Mouse (Mus musculus) hindbrain, postnatal 0 days (tissue): ENCODE data around the gene Lrrn4cl. TPM values are rescaled to one million over a fixed set of nuclear protein-coding genes. Genes with fewer than 3 reads are reported as not detected.
"Not testable (repeated sequence)": the region's sequence is repeated elsewhere in the genome, so short reads cannot be mapped to it uniquely, and the experiment has no call there.

Experiments used
- ATAC-seq: fragments of 200-750 bp; cut with Nextera tagmentation; 2 replicates; pipeline ENCODE4 v1.8.0; 2017; ENCODE audit warnings: mild to moderate bottlenecking, moderate TSS enrichment, moderate library complexity
- DNase-seq: peaks from one replicate; pipeline ENCODE4 v3.0.0-alpha.2; 2015; ENCODE audit warnings: low spot score
- H3K27ac ChIP-seq: fragments of 300-500 bp; sonication (generic); 2 replicates; pipeline ENCODE4 v1.5.1; 2014; ENCODE audit warnings: mild to moderate bottlenecking
- H3K27me3 ChIP-seq: fragments of 300-500 bp; sonication (generic); 2 replicates; pipeline ENCODE4 v1.6.1; 2014; ENCODE audit warnings: low read length, mixed read lengths; ENCODE audit not compliant: insufficient read depth
- H3K36me3 ChIP-seq: fragments of 300-500 bp; sonication (generic); 2 replicates; pipeline ENCODE4 v1.6.1; 2014; ENCODE audit warnings: low read length, mixed read lengths; ENCODE audit not compliant: insufficient read depth
- H3K4me1 ChIP-seq: fragments of 300-500 bp; sonication (generic); 2 replicates; pipeline ENCODE4 v1.6.1; 2014; ENCODE audit warnings: antibody characterized with exemption, low read length, mixed read lengths; ENCODE audit not compliant: insufficient read depth
- H3K4me2 ChIP-seq: fragments of 300-500 bp; sonication (generic); 2 replicates; pipeline ENCODE4 v1.6.1; 2014; ENCODE audit warnings: low read depth, mild to moderate bottlenecking, low read length, moderate library complexity, mixed read lengths
- H3K4me3 ChIP-seq: fragments of 300-500 bp; sonication (generic); 2 replicates; pipeline ENCODE4 v1.5.1; 2014; ENCODE audit warnings: low read length
- H3K9ac ChIP-seq: fragments of 300-500 bp; sonication (generic); replicated peaks from 2 replicates; pipeline ENCODE4 v1.6.1; 2014; ENCODE audit warnings: mild to moderate bottlenecking, low read length, moderate library complexity, mixed read lengths
- H3K9me3 ChIP-seq: fragments of 300-500 bp; sonication (generic); 2 replicates; pipeline ENCODE4 v1.6.1; 2016; ENCODE audit warnings: low read length, mixed read lengths
- CTCF ChIP-seq: IDR thresholded peaks from 2 replicates; pipeline ENCODE4 v1.5.1; 2016; ENCODE audit warnings: antibody characterized with exemption, control low read depth, low read depth
- WGBS: fragments of 180-500 bp; shearing (Covaris S2); extraction: QIAGEN DNeasy Blood & Tissue Kit; methylation state at CpG from one replicate; pipeline ENCODE4 v1.1.7; 2014; 5-methylcytosine and 5-hydroxymethylcytosine counted together
- polyA plus RNA-seq: library from polyadenylated mRNA; unstranded; fragments of >200 nt; fragmentation: Nextera tagmentation; extraction: Ambion mirVana; gene quantifications from 2 replicates; pipeline ENCODE4 v1.2.1, GENCODE M21; 2015
- total RNA-seq: library from RNA; depleted of rRNA; stranded (reverse); fragments of >200 nt; gene quantifications from 2 replicates; pipeline ENCODE4 v1.2.3, GENCODE M21; 2014

Gene Lrrn4cl
- total and polyA plus RNA-seq, 2 experiments from 2014 or later, result 1.6 to 1.8 TPM

DNA sequence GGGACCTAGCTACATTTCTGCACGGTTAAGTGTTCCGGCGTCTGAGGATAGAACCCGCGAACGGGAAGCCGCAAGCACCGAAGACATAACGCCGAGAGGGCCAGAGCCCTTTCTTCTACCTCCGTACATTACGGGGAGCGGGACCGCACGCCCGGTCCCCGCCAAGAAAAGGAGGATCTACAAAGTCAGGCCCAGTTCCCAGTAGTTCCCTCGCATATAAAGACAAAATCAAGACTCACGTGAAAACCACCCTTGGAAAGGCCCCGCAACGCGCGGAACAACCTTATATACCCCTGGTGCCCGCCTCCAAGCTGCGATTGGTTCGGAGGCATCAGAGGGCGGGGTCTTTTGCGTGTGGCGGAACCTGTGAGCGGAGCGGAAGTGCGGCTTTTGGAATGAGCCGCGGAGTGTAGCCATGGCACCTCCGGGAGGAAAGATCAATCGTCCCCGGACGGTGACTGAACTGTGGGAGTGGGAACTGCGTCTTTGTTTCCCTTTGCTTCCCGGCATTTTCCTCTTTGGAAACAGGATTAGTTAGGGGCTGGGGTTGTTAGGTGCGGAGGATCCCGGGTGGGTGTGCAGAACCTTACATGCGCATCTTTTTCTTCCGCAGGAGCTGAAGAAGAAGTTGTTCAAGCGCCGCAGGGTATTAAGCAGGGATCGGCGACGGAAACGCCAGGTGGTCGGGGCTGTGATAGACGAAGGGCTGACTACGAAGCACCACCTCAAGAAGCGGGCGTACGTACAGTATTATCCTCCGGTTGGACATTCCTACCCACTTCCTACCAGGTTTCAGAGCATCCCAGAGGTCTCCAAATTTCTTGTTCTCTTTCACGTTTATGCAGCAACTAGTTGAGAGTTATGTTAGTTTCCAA, 38.2 kb downstream of the Lrrn4cl start, which contains the start of the genes 1810009A15Rik and Gm49416:
TSS of gene 1810009A15Rik (plus strand) at position 343 of the 875 bp plus-strand sequence.
TSS of gene Gm49416 (plus strand) at position 416 of the 875 bp plus-strand sequence.
- peak within 1 kb of the TSS; percentile 43 for H3K4me3 ChIP-seq
- H3K36me3 ChIP-seq, result no peaks in the 10 kb centered on the region
- DNase-seq (peak; percentile 98), ATAC-seq (peak; percentile 97)
- peak within 1 kb of the TSS; percentile 57 for H3K9ac ChIP-seq
- peak within 1 kb of the TSS; percentile 90 for H3K4me2 ChIP-seq
- no peaks in the 10 kb centered on the region for H3K9me3 ChIP-seq
- WGBS, result under 1% methylated on average over 58 of the region's 58 CpGs
- peak; percentile 5; the same call in 1 of the 2 replicates for TF ChIP-seq CTCF
- peak within 1 kb of the TSS; percentile 71 for H3K27ac ChIP-seq
- no peaks in the 10 kb centered on the region for H3K27me3 ChIP-seq
- H3K4me1 ChIP-seq, result peaks cover 9% of the 10 kb centered on the region; the same call in 1 of the 2 replicates

DNA sequence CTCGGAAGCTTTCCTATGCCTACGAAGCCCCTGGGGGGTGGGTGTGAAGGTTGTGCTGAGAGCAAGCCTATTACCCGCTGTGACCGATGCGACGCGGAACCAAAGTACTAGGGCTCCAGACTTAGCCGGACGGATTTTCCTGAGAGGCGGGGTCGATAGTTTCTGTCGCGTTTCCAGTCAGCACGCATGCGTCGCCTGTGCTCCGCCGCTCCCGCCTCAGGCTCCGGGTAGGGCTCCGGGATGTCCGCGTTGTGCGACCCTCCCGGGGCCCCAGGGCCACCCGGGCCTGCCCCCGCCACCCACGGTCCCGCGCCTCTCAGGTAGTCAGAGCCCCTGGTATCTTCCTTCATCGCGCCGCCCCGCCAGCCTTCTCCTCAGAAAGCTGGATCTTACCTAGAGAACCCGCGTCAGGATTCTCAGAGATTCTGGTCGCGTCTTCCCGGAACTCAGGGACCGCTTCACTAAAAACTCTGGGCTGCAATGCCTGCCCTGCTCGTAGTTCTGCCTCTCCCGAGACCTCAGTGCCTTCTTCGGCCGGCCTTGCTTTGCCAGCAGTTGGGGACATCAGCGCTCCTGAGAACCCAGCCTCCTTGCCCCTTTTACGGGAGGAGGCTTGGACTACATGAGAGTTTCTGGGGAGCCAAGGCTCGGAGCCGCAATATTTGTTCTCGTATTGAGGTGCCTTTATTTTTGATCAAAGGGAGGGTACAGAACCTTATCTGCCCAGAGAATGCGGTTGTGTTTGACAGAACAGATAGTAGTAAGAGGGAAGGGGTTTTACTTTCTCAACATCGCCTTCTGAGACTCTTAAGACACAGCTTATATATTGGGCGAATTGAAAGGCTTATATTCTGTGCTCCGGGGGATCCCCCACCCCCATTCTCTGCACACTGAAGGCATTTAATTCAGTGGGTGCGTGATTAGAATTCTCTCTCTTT, 42.5 kb downstream of the Lrrn4cl start, which contains the start of gene Ints5:
TSS of gene Ints5 (plus strand) at position 177 of the 938 bp plus-strand sequence.
- peaks cover 6% of the 10 kb centered on the region; the same call in 1 of the 2 replicates for H3K4me1 ChIP-seq
- H3K27me3 ChIP-seq, result no peaks in the 10 kb centered on the region
- DNase-seq, result peak; percentile 92
- 0 out of 2 replicates have a peak, but pooled peaks cover 6% of the 10 kb centered on the region for H3K36me3 ChIP-seq
- no peak for TF ChIP-seq CTCF
- peak within 1 kb of the TSS; percentile 84 for H3K27ac ChIP-seq
- peak within 1 kb of the TSS; percentile 89 for H3K9ac ChIP-seq
- peak; percentile 74 for ATAC-seq
- 3% methylated on average over 54 of the region's 54 CpGs for WGBS
- H3K9me3 ChIP-seq, result no peaks in the 10 kb centered on the region
- H3K4me2 ChIP-seq, result peak within 1 kb of the TSS; percentile 97
- H3K4me3 ChIP-seq, result peak within 1 kb of the TSS; percentile 82

DNA sequence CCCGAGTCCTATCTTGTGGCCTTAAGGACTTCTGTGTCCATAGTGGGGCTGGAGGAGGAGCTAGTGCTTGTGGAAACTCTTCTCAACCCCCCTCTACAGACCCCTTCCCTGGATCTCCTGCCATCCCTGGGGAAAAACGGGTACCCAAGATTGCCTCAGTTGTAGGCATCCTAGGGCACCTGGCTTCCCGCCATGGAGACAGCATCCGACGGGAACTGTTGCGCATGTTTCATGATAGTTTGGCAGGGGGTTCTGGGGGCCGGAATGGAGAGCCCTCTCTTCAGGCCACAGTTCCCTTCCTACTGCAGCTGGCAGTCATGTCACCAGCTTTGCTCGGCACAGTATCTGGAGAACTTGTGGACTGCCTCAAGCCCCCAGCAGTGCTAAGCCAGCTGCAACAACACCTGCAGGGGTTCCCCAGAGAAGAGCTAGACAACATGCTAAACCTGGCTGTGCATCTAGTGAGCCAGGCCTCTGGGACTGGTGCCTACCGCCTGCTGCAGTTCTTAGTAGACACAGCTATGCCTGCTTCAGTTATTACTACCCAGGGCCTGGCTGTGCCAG, 44.9 kb downstream of the Lrrn4cl start:
- H3K9ac ChIP-seq, result no peak overlapping the region
- ATAC-seq (no peak), DNase-seq (no peak)
- 85% methylated on average over 9 of the region's 9 CpGs for WGBS
- no peak overlapping the region for H3K4me2 ChIP-seq
- H3K4me3 ChIP-seq, result no peak overlapping the region
- peaks cover 9% of the 10 kb centered on the region for H3K4me1 ChIP-seq
- no peak overlapping the region for H3K27ac ChIP-seq
- no peaks in the 10 kb centered on the region for H3K9me3 ChIP-seq
- no peak for TF ChIP-seq CTCF
- no peaks in the 10 kb centered on the region for H3K27me3 ChIP-seq
- H3K36me3 ChIP-seq, result 0 out of 2 replicates have a peak, but pooled peaks cover 6% of the 10 kb centered on the region

DNA sequence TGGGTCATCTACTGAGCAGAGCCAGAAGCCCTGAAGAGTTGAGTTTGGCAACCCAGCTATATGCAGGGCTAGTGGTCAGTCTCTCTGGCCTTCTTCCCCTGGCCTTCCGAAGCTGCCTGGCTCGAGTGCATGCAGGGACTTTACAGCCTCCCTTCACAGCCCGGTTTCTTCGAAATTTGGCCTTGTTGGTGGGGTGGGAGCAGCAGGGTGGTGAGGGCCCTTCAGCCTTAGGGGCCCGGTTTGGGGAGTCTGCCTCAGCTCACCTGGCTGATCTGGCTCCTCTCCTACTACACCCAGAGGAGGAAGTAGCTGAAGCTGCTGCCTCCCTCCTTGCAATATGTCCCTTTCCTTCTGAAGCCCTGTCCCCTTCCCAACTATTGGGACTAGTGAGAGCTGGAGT, 45.7 kb downstream of the Lrrn4cl start:
- 87% methylated on average over 5 of the region's 5 CpGs for WGBS
- H3K4me1 ChIP-seq, result not testable (repeated sequence)

DNA sequence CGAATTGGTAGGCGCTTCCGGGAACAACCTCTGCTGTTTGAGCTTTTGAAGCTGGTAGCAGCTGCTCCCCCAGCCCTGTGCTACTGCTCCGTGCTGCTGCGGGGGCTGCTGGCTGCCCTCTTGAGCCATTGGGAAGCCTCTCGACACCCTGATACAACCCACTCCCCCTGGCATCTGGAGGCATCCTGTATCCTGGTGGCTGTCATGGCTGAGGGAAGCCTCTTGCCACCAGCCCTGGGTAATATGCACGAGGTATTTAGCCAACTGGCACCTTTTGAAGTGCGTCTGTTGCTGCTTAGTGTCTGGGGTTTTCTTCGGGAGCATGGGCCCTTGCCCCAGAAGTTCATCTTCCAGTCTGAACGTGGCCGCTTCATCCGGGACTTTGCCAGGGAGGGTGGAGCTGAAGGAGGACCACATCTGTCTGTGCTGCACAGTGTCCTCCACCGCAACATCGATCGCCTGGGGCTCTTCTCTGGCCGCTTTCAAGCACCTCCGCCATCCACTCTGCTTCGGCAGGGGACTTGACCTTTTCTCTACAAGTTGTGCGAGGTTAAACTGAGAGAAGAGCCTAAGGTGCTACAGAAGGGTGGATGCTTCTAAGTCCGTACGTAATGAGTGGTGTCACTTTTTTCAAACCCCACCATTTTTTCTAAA, 46.8 kb downstream of the Lrrn4cl start:
- Histone ChIP-seq H3K4me3 (peak overlapping the region; percentile 91), H3K27ac (peak overlapping the region; percentile 86), H3K4me2 (peak overlapping the region; percentile 72), H3K9ac (peak overlapping the region; percentile 94; the same call in 1 of the 2 replicates)
- H3K9me3 ChIP-seq, H3K4me1 ChIP-seq, H3K27me3 ChIP-seq, H3K36me3 ChIP-seq: not testable (repeated sequence)
- DNase-seq (peak; percentile 54), ATAC-seq (peak; percentile 46)
- WGBS, result 19% methylated on average over 21 of the region's 21 CpGs

More for the DNA sequence above, 45.7 kb downstream of the Lrrn4cl start:
- not testable (repeated sequence) for H3K9me3 ChIP-seq, H3K4me3 ChIP-seq, H3K4me2 ChIP-seq, H3K36me3 ChIP-seq, H3K9ac ChIP-seq, H3K27me3 ChIP-seq, H3K27ac ChIP-seq, DNase-seq, ATAC-seq
